Mouse (Mus musculus) bone marrow, adult 2 months (tissue): Measurements from ENCODE around the gene 1700003E16Rik. TPM values are rescaled to one million over a fixed set of nuclear protein-coding genes. Genes with fewer than 3 reads are reported as not detected.
"Not testable (repeated sequence)": the region's sequence is repeated elsewhere in the genome, so short reads cannot be mapped to it uniquely, and the experiment has no call there.

ENCODE experiments used
- H3K27ac ChIP-seq: fragments of 200-500 bp; 2 replicates; pipeline ENCODE4 v1.5.1; 2012; ENCODE audit warnings: low read depth, mild to moderate bottlenecking, control low read depth, inconsistent platforms, low read length; ENCODE audit not compliant: control insufficient read depth, poor library complexity, insufficient read depth
- H3K4me1 ChIP-seq: fragments of 200-500 bp; 2 replicates; pipeline ENCODE4 v1.6.1; 2011; ENCODE audit warnings: low read length; ENCODE audit not compliant: control insufficient read depth, insufficient read depth
- H3K4me3 ChIP-seq: fragments of 200-500 bp; replicated peaks from 2 replicates; pipeline ENCODE3; 2011; ENCODE audit warnings: mild to moderate bottlenecking, low read depth, low read length, control low read depth; ENCODE audit not compliant: control insufficient read depth
- CTCF ChIP-seq: fragments of 200-500 bp; IDR thresholded peaks from 2 replicates; pipeline ENCODE4 v1.5.1; 2011; ENCODE audit warnings: low read length, control low read depth; ENCODE audit not compliant: control insufficient read depth, insufficient read depth
- POLR2A ChIP-seq: fragments of 200-500 bp; IDR thresholded peaks from 2 replicates; pipeline ENCODE4 v1.6.1; 2011; ENCODE audit warnings: low read depth, mild to moderate bottlenecking, control low read depth, low read length, borderline replicate concordance; ENCODE audit not compliant: control insufficient read depth
- WGBS: fragments of 180-500 bp; shearing (Covaris S2); methylation state at CpG from one replicate; pipeline ENCODE4 v1.1.7; 2018; 5-methylcytosine and 5-hydroxymethylcytosine counted together
- polyA plus RNA-seq: library from polyadenylated mRNA; stranded (reverse); fragments of >200 nt; gene quantifications from 2 replicates; pipeline ENCODE4 v1.2.4, GENCODE M21; 2011; ENCODE audit warnings: low replicate concordance; ENCODE audit not compliant: missing spikeins, insufficient read depth, insufficient read length

Gene 1700003E16Rik
- polyA plus RNA-seq, 1 experiment: not detected

DNA sequence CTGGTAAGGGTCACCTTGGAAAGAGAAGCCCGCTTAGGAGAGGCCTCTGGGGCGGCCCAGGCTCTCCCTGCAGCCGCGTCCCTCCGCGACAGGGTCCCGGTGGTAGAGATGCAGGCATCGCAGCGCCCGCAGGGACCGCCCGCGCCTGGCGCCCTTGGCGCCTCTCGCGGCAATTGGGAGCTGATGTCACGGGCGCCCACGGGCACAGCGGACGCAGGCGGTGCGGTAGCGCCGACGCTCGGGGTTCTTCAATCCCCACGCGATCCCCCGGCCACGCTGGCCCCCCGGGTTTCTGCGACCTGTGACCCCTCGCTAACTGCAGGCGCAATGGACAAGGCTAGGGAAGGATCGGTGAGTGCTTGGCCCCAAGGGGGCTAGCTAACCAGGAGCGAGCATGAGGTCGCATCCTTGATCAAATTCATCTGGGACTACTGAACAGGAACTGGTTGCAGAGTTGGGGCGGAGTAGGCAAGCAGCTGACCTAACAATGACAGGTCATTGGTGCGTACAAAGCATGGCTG, 13.9 kb upstream of the 1700003E16Rik start:
- 27% methylated on average over 41 of the region's 41 CpGs for WGBS
- Histone ChIP-seq H3K4me1 (peaks cover 2% of the 10 kb centered on the region; the same call in 1 of the 2 replicates), H3K27ac (no peak overlapping the region), H3K4me3 (no peak overlapping the region)
- TF ChIP-seq POLR2A (no peak), CTCF (no peak)

DNA sequence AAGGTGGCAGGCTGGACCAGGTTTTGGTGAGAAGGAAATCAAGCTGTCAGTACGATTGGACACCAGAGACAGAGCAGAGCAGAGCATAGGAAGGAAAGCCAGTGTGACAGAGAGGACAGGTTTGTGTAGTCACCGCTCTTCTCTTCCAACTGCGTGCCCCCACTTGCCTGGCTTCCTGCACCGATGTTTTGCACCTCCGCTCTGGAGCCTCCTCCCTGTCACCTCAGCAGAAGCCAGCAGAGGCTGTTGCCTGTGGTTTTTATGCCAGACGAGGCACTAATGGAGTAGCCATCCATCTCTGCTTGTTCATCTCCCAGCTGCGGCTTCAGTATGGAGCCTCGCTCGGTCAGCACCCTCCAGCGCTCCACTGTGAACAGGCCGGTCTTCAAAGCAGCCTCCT, 13.3 kb upstream of the 1700003E16Rik start:
- WGBS: 75% methylated on average over 11 of the region's 11 CpGs
- Histone ChIP-seq H3K4me3 (no peak overlapping the region), H3K27ac (no peak overlapping the region), H3K4me1 (peaks cover under 1% of the 10 kb centered on the region; the same call in 1 of the 2 replicates)
- TF ChIP-seq CTCF (no peak), POLR2A (no peak)

DNA sequence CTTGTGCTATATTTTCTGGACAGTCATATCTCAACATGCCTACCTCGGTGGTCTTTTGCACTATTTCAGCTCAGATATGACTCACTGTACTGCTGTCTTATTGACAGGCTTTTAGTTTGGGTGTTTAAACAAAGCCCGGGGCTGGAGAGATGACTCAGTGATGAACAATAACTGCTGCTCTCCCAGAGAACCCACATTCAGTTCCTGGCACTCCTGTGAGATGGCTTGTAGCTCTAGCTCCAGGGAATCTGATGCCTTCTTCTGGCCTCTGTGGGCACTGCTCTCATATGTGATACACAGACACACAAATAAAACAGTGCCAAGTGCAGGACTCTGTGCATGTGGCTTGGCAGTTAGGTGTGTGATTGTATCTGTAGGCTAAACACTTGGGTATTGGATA, 11.0 kb upstream of the 1700003E16Rik start:
- no peaks in the 10 kb centered on the region for H3K4me1 ChIP-seq
- WGBS: 62% methylated on average over 2 of the region's 2 CpGs
- no peak overlapping the region for H3K27ac ChIP-seq
- no peak overlapping the region for H3K4me3 ChIP-seq
- TF ChIP-seq CTCF (no peak), POLR2A (no peak)

DNA sequence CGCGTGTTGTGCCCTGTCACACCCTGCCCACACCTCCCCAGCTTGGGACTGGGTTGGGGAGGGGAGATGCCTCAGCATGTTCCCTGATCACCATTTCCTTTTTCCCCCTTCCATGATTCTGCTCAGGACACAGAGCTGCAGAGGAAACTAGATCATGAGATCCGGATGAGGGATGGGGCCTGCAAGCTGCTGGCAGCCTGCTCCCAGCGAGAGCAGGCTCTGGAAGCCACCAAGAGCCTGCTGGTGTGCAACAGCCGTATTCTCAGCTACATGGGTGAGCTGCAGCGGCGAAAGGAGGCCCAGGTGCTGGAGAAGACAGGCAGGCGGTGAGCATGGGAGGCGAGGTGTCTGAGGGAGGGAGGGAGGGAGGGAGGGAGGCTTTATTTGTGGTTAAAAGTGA, 10.4 kb upstream of the 1700003E16Rik start:
- Histone ChIP-seq H3K4me1 (no peaks in the 10 kb centered on the region), H3K4me3 (no peak overlapping the region), H3K27ac (no peak overlapping the region)
- TF ChIP-seq CTCF: no peak
- WGBS: 71% methylated on average over 9 of the region's 9 CpGs

DNA sequence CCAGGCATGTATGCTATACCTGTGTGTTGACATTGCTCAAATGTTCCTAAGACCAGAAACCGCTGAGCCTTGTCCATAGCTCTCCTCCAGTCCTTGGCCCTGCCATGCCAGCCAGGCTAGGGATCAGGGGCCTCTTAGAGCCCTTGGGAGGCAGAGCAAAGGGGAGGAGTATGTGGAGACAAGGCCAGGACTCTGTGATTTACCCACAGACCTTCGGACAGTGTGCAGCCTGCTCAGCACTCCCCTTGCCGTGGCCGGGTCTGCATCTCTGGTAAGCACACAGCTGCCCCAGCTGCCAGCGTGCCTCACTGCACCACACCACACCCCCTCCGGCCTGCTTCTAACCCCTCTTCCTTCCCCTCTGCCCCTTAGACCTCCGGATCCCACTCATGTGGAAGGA, 8.9 kb upstream of the 1700003E16Rik start:
- Histone ChIP-seq H3K4me1 (no peaks in the 10 kb centered on the region), H3K4me3 (no peak overlapping the region), H3K27ac (no peak overlapping the region)
- 61% methylated on average over 7 of the region's 7 CpGs for WGBS
- no peak for TF ChIP-seq CTCF
- TF ChIP-seq POLR2A: no peak

DNA sequence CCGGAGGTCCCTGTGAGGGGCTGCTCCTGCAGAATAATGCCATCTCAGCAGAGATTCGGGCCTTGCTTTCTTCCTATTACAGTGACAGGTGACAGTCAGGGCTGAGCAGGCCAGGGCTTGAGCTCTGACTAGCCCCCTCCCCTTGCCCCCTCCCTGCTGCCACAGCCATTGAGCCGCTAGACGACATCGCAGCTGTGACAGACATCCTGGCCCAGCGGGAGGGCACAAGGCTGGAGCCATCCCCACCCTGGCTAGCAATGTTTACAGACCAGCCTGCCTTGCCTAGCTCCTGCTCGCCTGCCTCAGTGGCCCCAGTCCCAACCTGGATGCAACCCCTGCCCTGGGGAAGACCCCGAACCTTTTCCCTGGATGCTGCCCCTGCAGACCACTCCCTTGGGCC, 4.5 kb upstream of the 1700003E16Rik start:
- TF ChIP-seq POLR2A (no peak), CTCF (no peak)

DNA sequence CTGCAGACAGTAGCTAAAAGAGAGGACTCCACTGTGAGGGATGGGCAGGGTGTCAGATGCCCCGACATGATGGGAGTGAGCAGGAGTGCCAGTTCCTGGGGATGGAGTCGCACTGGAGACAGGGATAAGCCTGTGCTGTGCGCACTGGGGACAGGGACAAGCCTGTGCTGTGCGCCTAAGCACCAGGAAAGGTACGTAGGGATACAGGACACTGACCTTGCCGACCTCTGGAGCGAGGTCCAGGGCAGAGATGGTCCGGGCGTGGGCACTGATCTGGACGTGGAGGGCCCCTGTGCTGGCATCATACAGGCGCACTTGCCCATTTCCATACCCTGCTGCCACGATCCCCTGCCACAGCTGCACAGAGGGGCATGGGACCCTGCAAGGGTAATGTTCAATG, 3.2 kb upstream of the 1700003E16Rik start:
- TF ChIP-seq POLR2A (no peak), CTCF (no peak)
- H3K4me1 ChIP-seq: peaks cover 1% of the 10 kb centered on the region; the same call in 1 of the 2 replicates
- WGBS: 84% methylated on average over 12 of the region's 12 CpGs
- no peak overlapping the region for H3K27ac ChIP-seq
- no peak overlapping the region for H3K4me3 ChIP-seq

More for the DNA sequence above, 4.5 kb upstream of the 1700003E16Rik start:
- H3K4me3 ChIP-seq: no peak overlapping the region
- peaks cover 1% of the 10 kb centered on the region; the same call in 1 of the 2 replicates for H3K4me1 ChIP-seq
- no peak overlapping the region for H3K27ac ChIP-seq
- 79% methylated on average over 8 of the region's 8 CpGs for WGBS

DNA sequence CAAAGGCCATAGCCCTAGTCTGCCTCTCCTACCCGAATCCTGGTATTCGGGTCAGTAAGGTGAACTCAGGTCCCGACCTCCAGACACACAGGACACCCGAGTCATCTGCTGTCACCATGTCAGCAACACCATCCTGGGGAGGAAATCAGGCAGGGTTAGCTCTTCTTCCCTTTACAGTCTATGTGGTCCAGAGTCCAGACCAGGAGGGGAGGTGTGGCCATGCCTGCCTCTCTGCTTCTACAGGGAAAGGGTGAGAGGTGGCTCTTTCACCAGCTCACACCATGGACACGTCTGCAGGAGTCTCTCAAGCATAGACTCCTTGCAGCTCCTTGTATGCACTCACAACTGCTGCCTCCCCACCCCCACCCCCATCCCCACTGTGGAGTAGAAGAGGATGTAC, 2.7 kb upstream of the 1700003E16Rik start:
- 79% methylated on average over 5 of the region's 5 CpGs for WGBS
- no peak for TF ChIP-seq CTCF
- no peak for TF ChIP-seq POLR2A

DNA sequence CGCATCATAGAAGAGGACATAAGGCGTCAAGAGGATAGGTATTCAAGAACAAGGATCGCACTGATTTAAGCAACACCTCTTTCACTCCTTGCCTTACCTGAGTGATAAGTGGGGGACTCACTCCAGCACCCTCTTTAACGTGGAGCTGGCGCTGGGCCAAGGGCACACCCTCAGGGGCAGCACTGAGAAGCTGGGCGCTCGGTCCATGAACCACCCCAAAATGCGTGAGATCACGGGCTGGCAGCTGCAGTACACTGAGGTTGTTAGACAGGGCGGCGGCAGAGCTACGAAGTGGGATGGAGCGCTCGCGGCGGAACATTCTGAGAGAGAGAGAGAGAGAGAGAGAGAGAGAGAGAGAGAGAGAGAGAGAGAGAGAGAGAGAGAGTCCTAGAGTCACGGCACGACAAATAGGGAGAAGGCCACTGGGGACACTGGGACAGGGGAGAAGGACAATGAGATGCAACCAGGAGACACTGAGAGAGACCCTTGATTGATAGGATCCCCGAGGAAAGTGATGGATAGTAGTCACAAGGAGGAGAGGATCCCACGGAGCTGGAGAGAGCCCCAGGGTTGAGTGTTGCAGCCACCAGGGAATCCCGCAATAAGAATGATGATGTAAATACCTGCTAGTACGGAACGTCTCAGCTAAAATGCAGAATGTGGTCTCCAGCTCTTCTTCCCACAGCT, 509 bp upstream of the 1700003E16Rik start:
- peaks cover 1% of the 10 kb centered on the region; the same call in 1 of the 2 replicates for H3K4me1 ChIP-seq
- WGBS: 12% methylated on average over 23 of the region's 23 CpGs
- peak overlapping the region; percentile 48 for H3K4me3 ChIP-seq
- TF ChIP-seq CTCF (no peak), POLR2A (no peak)
- H3K27ac ChIP-seq: no peak overlapping the region

More for the DNA sequence above, 2.7 kb upstream of the 1700003E16Rik start:
- H3K4me3 ChIP-seq: no peak overlapping the region
- H3K4me1 ChIP-seq: peaks cover 1% of the 10 kb centered on the region; the same call in 1 of the 2 replicates
- no peak overlapping the region for H3K27ac ChIP-seq

DNA sequence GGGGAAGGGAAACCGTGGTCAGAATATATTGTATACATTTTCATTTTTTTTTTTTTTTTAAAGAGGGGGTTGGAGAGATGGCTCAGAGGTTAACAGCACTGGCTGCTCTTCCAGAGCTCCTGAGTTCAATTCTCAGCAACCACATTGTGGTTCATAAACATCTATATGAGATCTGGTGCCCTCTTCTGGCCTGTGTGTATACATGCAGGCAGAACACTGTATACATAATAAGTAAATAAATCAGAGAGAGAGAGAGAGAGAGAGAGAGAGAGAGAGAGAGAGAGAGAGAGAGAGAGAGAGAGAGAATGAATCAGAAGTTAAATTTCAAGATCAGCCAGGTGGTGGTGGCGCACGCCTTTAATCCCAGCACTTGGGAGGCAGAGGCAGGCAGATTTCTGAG, 3.3 kb downstream of the 1700003E16Rik start:
- H3K4me3 ChIP-seq, H3K4me1 ChIP-seq, H3K27ac ChIP-seq: not testable (repeated sequence)
- 9% methylated on average over 3 of the region's 3 CpGs for WGBS
